Mouse (Mus musculus) CH12.LX (cell line): ENCODE measurements around the gene Kctd3. TPM values are rescaled to one million over a fixed set of nuclear protein-coding genes. Genes with fewer than 3 reads are reported as not detected.

Source experiments
- DNase-seq: peaks from one replicate; pipeline ENCODE4 v3.0.0-alpha.2; 2013; ENCODE audit errors: extremely low read depth
- H3K27ac ChIP-seq: 2 replicates; pipeline ENCODE4 v1.5.1; 2012; ENCODE audit warnings: low read depth, mild to moderate bottlenecking, control low read depth, moderate library complexity; ENCODE audit not compliant: insufficient read depth
- H3K27me3 ChIP-seq: replicated peaks from 2 replicates; pipeline ENCODE3; 2012; ENCODE audit warnings: inconsistent platforms
- H3K36me3 ChIP-seq, 2 experiments: replicated peaks in 1 of 2; 2 replicates each; pipeline versions ENCODE3 to v1.6.1; 2012; ENCODE audit warnings: inconsistent platforms in 1 of 2, low read length in 1 of 2, mild to moderate bottlenecking in 1 of 2, mixed read lengths in 1 of 2, moderate library complexity in 1 of 2; ENCODE audit not compliant: control insufficient read depth in 1 of 2, insufficient read depth in 1 of 2
- H3K4me1 ChIP-seq, 2 experiments: 2 replicates each; pipeline ENCODE4 v1.6.1; 2012; ENCODE audit warnings: inconsistent platforms in 1 of 2, moderate library complexity in 1 of 2; ENCODE audit not compliant: insufficient read depth in 2 of 2, control insufficient read depth in 1 of 2
- H3K4me2 ChIP-seq: 2 replicates; pipeline ENCODE4 v1.6.1; 2012; ENCODE audit warnings: low read depth, mild to moderate bottlenecking, control low read depth; ENCODE audit not compliant: poor library complexity, insufficient read depth, severe bottlenecking
- H3K4me3 ChIP-seq, 3 experiments: fragments of 150-350 bp in 1 of 3; sonication (generic) in 1 of 3; replicated peaks in 1 of 3; 2 replicates each; pipeline versions ENCODE3 to v1.5.1; 2011 to 2012; ENCODE audit warnings: low read depth in 2 of 3, low read length in 2 of 3, mild to moderate bottlenecking in 2 of 3, moderate library complexity in 2 of 3, control low read depth in 1 of 3, improper control_type of control experiment in 1 of 3, inconsistent platforms in 1 of 3, mixed read lengths in 1 of 3; ENCODE audit not compliant: poor library complexity in 1 of 3
- H3K79me2 ChIP-seq: replicated peaks from 2 replicates; pipeline ENCODE4 v1.6.1; 2012; ENCODE audit warnings: mild to moderate bottlenecking, moderate library complexity; ENCODE audit not compliant: control insufficient read depth, poor library complexity, insufficient read depth, severe bottlenecking; ENCODE audit errors: extremely low read depth
- H3K9ac ChIP-seq: 2 replicates; pipeline ENCODE4 v1.6.1; 2012; ENCODE audit warnings: low read depth, mild to moderate bottlenecking, control low read depth, moderate library complexity; ENCODE audit not compliant: insufficient read depth
- H3K9me3 ChIP-seq: replicated peaks from 2 replicates; pipeline ENCODE3; 2012; ENCODE audit warnings: low read length, inconsistent platforms, mixed read lengths
- E2F4 ChIP-seq: IDR thresholded peaks from 2 replicates; pipeline ENCODE4 v1.6.1; 2011; ENCODE audit warnings: low read depth, low read length, improper control_type of control experiment; ENCODE audit not compliant: insufficient replicate concordance
- ETS1 ChIP-seq: conservative IDR thresholded peaks from 2 replicates; pipeline ENCODE4 v1.6.1; 2012; ENCODE audit warnings: low read depth, mild to moderate bottlenecking, inconsistent platforms, low read length, improper control_type of control experiment, moderate library complexity
- IRF4 ChIP-seq: IDR thresholded peaks from 2 replicates; pipeline ENCODE4 v1.6.1; 2014; ENCODE audit warnings: low read depth, mild to moderate bottlenecking, inconsistent platforms, low read length, improper control_type of control experiment
- JUN ChIP-seq: IDR thresholded peaks from 2 replicates; pipeline ENCODE4 v1.6.1; 2011; ENCODE audit warnings: low read depth, mild to moderate bottlenecking, low read length, improper control_type of control experiment, moderate library complexity; ENCODE audit not compliant: insufficient read depth
- JUND ChIP-seq: conservative IDR thresholded peaks from 2 replicates; pipeline ENCODE4 v1.6.1; 2011; ENCODE audit warnings: low read depth, low read length, improper control_type of control experiment
- KAT2A ChIP-seq: IDR thresholded peaks from 2 replicates; pipeline ENCODE4 v1.6.1; 2012; ENCODE audit warnings: low read length, improper control_type of control experiment, inconsistent platforms; ENCODE audit not compliant: insufficient replicate concordance
- MAFK ChIP-seq: IDR thresholded peaks from 2 replicates; pipeline ENCODE4 v1.6.1; 2011; ENCODE audit warnings: low read length, improper control_type of control experiment; ENCODE audit not compliant: insufficient replicate concordance
- MAX ChIP-seq: IDR thresholded peaks from 2 replicates; pipeline ENCODE4 v1.6.1; 2011; ENCODE audit warnings: low read length, improper control_type of control experiment
- MEF2A ChIP-seq: IDR thresholded peaks from 2 replicates; pipeline ENCODE4 v1.6.1; 2014; ENCODE audit warnings: low read depth, mild to moderate bottlenecking, inconsistent platforms, low read length, improper control_type of control experiment, borderline replicate concordance
- MXI1 ChIP-seq: IDR thresholded peaks from 2 replicates; pipeline ENCODE4 v1.6.1; 2011; ENCODE audit warnings: mild to moderate bottlenecking, low read depth, low read length, improper control_type of control experiment
- MYC ChIP-seq: IDR thresholded peaks from 2 replicates; pipeline ENCODE4 v1.6.1; 2011; ENCODE audit warnings: low read depth, mild to moderate bottlenecking, improper control_type of control experiment, low read length
- NELFE ChIP-seq: IDR thresholded peaks from 2 replicates; pipeline ENCODE4 v1.6.1; 2011; ENCODE audit warnings: low read depth, low read length, improper control_type of control experiment
- NRF1 ChIP-seq: IDR thresholded peaks from 2 replicates; pipeline ENCODE4 v1.6.1; 2014; ENCODE audit warnings: low read depth, mild to moderate bottlenecking, inconsistent platforms, low read length, improper control_type of control experiment, moderate library complexity
- PAX5 ChIP-seq: IDR thresholded peaks from 2 replicates; pipeline ENCODE4 v1.6.1; 2012; ENCODE audit warnings: low read length, inconsistent platforms, mixed read lengths
- POLR2AphosphoS2 ChIP-seq: IDR thresholded peaks from 2 replicates; pipeline ENCODE4 v1.6.1; 2011; ENCODE audit warnings: low read depth, low read length, improper control_type of control experiment
- RAD21 ChIP-seq: IDR thresholded peaks from 2 replicates; pipeline ENCODE4 v1.6.1; 2011; ENCODE audit warnings: low read depth, mild to moderate bottlenecking, low read length, improper control_type of control experiment, moderate library complexity
- RCOR1 ChIP-seq: conservative IDR thresholded peaks from 2 replicates; pipeline ENCODE4 v1.6.1; 2012; ENCODE audit warnings: low read depth, mild to moderate bottlenecking, inconsistent platforms, low read length, improper control_type of control experiment
- SIN3A ChIP-seq: IDR thresholded peaks from 2 replicates; pipeline ENCODE4 v1.6.1; 2012; ENCODE audit warnings: low read length, improper control_type of control experiment, inconsistent platforms
- SMC3 ChIP-seq: IDR thresholded peaks from 2 replicates; pipeline ENCODE4 v1.6.1; 2011; ENCODE audit warnings: low read depth, low read length, improper control_type of control experiment
- TBP ChIP-seq: conservative IDR thresholded peaks from 2 replicates; pipeline ENCODE4 v1.6.1; 2011; ENCODE audit warnings: low read depth, low read length, improper control_type of control experiment
- TCF12 ChIP-seq: IDR thresholded peaks from 2 replicates; pipeline ENCODE4 v1.6.1; 2014; ENCODE audit warnings: low read depth, mild to moderate bottlenecking, inconsistent platforms, low read length, improper control_type of control experiment
- USF1 ChIP-seq: IDR thresholded peaks from 2 replicates; pipeline ENCODE4 v1.6.1; 2014; ENCODE audit warnings: low read depth, mild to moderate bottlenecking, inconsistent platforms, low read length, improper control_type of control experiment
- USF2 ChIP-seq: conservative IDR thresholded peaks from 2 replicates; pipeline ENCODE4 v1.6.1; 2011; ENCODE audit warnings: low read depth, low read length, improper control_type of control experiment
- ZC3H11A ChIP-seq: IDR thresholded peaks from 2 replicates; pipeline ENCODE4 v1.6.1; 2012; ENCODE audit warnings: low read depth, mild to moderate bottlenecking, inconsistent platforms, low read length, improper control_type of control experiment
- ZKSCAN1 ChIP-seq: IDR thresholded peaks from 2 replicates; pipeline ENCODE4 v1.6.1; 2012; ENCODE audit warnings: low read depth, inconsistent platforms, low read length, improper control_type of control experiment, borderline replicate concordance
- ZMIZ1 ChIP-seq: IDR thresholded peaks from 2 replicates; pipeline ENCODE4 v1.6.1; 2012; ENCODE audit warnings: low read depth, mild to moderate bottlenecking, inconsistent platforms, low read length, improper control_type of control experiment
- dilution Hi-C: fragments of 300-500 bp; cut with MboI; formaldehyde crosslinking; loops from 2 replicates; pipeline ENCODE4 v1.14.3; 2020; ENCODE audit warnings: low sequenced_read_pairs; ENCODE audit not compliant: extremely low pct_unique_long_range_greater_than_20kb, extremely low pct_ligation_motif_present
- in situ Hi-C: fragments of 300-500 bp; cut with MboI; formaldehyde crosslinking; loops from 3 replicates; pipeline ENCODE4 v1.14.3; 2019; ENCODE audit warnings: low sequenced_read_pairs, low pct_ligation_motif_present, low pct_unique_long_range_greater_than_20kb, mixed read lengths
- polyA plus RNA-seq: library from polyadenylated mRNA; unstranded; fragments of >175 nt; gene quantifications from 2 replicates; pipeline ENCODE4 v1.2.1, GENCODE M21; 2012; ENCODE audit warnings: low read depth; ENCODE audit not compliant: insufficient read length
- total RNA-seq, 2 experiments: library from RNA; depleted of rRNA; stranded (reverse); fragments of 300-350 nt in 1 of 2; fragments of >200 nt in 1 of 2; gene quantifications; 2 replicates each; pipeline ENCODE4 v1.2.3; 2012 to 2014

Kctd3 gene
- total and polyA plus RNA-seq, 3 experiments = 8.9 to 18.0 (median 15.4) TPM

DNA sequence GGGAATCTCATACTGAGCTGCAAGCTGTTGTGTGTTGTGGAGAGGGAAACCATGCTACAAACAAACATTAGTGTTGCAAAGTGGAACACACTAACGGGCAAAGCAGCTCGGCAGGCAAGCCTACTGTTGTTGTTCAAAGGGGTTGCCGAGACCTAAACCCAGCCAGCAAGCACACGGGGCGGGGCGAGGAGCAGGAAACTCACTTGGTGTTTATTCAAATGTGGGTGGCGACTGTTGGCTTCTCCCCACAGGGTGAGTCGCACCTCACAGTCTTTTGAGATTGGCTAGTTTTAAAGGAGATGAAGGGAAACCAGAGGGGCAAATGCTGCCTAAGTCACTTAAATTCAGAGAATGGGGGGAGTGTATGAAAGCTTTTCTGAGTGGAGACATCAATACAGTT is 62.3 kb downstream of the Kctd3 start:
- H3K4me1 ChIP-seq = no peaks in the 10 kb centered on the region
- no peak overlapping the region for H3K4me2 ChIP-seq
- DNase-seq = no peak
- H3K9me3 ChIP-seq = peaks cover 24% of the 10 kb centered on the region
- no peak overlapping the region for H3K9ac ChIP-seq
- no peak overlapping the region for H3K27ac ChIP-seq
- no peaks in the 10 kb centered on the region for H3K36me3 ChIP-seq
- no peaks in the 10 kb centered on the region for H3K27me3 ChIP-seq
- TF ChIP-seq NRF1 (no peak), ETS1 (no peak), RAD21 (no peak), TCF12 (no peak), MYC (no peak), PAX5 (no peak), USF1 (no peak), MXI1 (no peak), E2F4 (no peak), ZMIZ1 (no peak), MAX (no peak), JUND (no peak), NELFE (no peak), POLR2AphosphoS2 (no peak), SIN3A (no peak), MEF2A (no peak), TBP (no peak)
- in situ Hi-C loops (no loop called here), dilution Hi-C loops (no loop called here)
- H3K79me2 ChIP-seq = no peaks in the 10 kb centered on the region
- no peak overlapping the region for H3K4me3 ChIP-seq

GRCm38 (mm10) chr1:188937246-188937780 is 70.3 kb downstream of the Kctd3 start:
- in situ Hi-C loops (no loop called here), dilution Hi-C loops (no loop called here)
- H3K27ac ChIP-seq = no peak overlapping the region
- H3K9me3 ChIP-seq = peaks cover 36% of the 10 kb centered on the region
- no peaks in the 10 kb centered on the region for H3K27me3 ChIP-seq
- no peaks in the 10 kb centered on the region for H3K79me2 ChIP-seq
- no peaks in the 10 kb centered on the region for H3K4me1 ChIP-seq
- no peaks in the 10 kb centered on the region for H3K36me3 ChIP-seq
- TF ChIP-seq SIN3A = no peak
- no peak for TF ChIP-seq MAFK
- TF ChIP-seq MXI1 = no peak
- TF ChIP-seq KAT2A = no peak
- TF ChIP-seq USF2 = no peak
- TF ChIP-seq ZKSCAN1 = no peak
- no peak for TF ChIP-seq SMC3
- TF ChIP-seq IRF4 = no peak
- no peak for TF ChIP-seq ZMIZ1
- TF ChIP-seq NRF1 = no peak
- TF ChIP-seq JUN = no peak
- TF ChIP-seq MEF2A = no peak
- TF ChIP-seq MYC = no peak
- TF ChIP-seq ETS1 = no peak
- no peak for TF ChIP-seq ZC3H11A
- no peak for TF ChIP-seq RCOR1
- TF ChIP-seq JUND = no peak
- TF ChIP-seq, all 38 proteins: peak for 0
- DNase-seq = no peak
- Histone ChIP-seq H3K4me2 (no peak overlapping the region), H3K9ac (no peak overlapping the region), H3K4me3 (no peak overlapping the region)
